Mouse (Mus musculus): ENCODE results near the gene Ctdsp2. TPM values are rescaled to one million over a fixed set of nuclear protein-coding genes. Genes with fewer than 3 reads are reported as not detected.

The Ctdsp2 gene
- polyA plus RNA-seq, 1 experiment from 2014 or later: 26.0 TPM

- Histone ChIP-seq H3K27ac (replicated peaks) (no peak within 1 kb of the TSS), H3K4me1 (no peaks in the 10 kb centered on the region), H3K9ac (replicated peaks) (no peak within 1 kb of the TSS), H3K27me3 (no peaks in the 10 kb centered on the region), H3K9me3 (no peaks in the 10 kb centered on the region), H3K36me3 (peaks cover 33% of the 10 kb centered on the region), H3K4me3 (no peak within 1 kb of the TSS), H3K4me2 (replicated peaks) (no peak within 1 kb of the TSS)
- 92% methylated on average over 5 of the region's 5 CpGs for WGBS
- no peak for ATAC-seq (replicated peaks)
These were observed 22.0 kb downstream of the Ctdsp2 start, which contains the start of gene Avil for GRCm38 (mm10) chr10:127000529-127000928. Avil (plus strand) TSS chr10:127000709.

- Histone ChIP-seq H3K27ac (replicated peaks) (no peak overlapping the region), H3K36me3 (peaks cover 26% of the 10 kb centered on the region), H3K4me2 (replicated peaks) (no peak overlapping the region), H3K4me3 (no peak overlapping the region), H3K4me1 (no peaks in the 10 kb centered on the region), H3K9ac (replicated peaks) (no peak overlapping the region), H3K27me3 (no peaks in the 10 kb centered on the region), H3K9me3 (no peaks in the 10 kb centered on the region)
- ATAC-seq (replicated peaks): no peak
- WGBS: 90% methylated on average over 9 of the region's 9 CpGs
These were observed 22.8 kb downstream of the Ctdsp2 start for GRCm38 (mm10) chr10:127001297-127001696.

GRCm38 (mm10) chr10:127002056-127002455, 23.5 kb downstream of the Ctdsp2 start:
- 61% methylated on average over 1 of the region's 1 CpGs for WGBS
- Histone ChIP-seq H3K9me3 (no peaks in the 10 kb centered on the region), H3K9ac (replicated peaks) (no peak overlapping the region), H3K4me1 (no peaks in the 10 kb centered on the region), H3K27me3 (no peaks in the 10 kb centered on the region), H3K27ac (replicated peaks) (no peak overlapping the region), H3K36me3 (peaks cover 26% of the 10 kb centered on the region), H3K4me3 (no peak overlapping the region), H3K4me2 (replicated peaks) (no peak overlapping the region)
- ATAC-seq (replicated peaks): no peak

GRCm38 (mm10) chr10:127002765-127003164, 24.2 kb downstream of the Ctdsp2 start:
- ATAC-seq (replicated peaks): no peak
- WGBS: 92% methylated on average over 5 of the region's 5 CpGs
- H3K4me3 ChIP-seq: no peak overlapping the region

GRCm38 (mm10) chr10:127003334-127003733, 24.8 kb downstream of the Ctdsp2 start:
- Histone ChIP-seq H3K4me1 (no peaks in the 10 kb centered on the region), H3K27me3 (no peaks in the 10 kb centered on the region), H3K27ac (replicated peaks) (no peak overlapping the region), H3K36me3 (peaks cover 14% of the 10 kb centered on the region), H3K9me3 (no peaks in the 10 kb centered on the region), H3K4me3 (no peak overlapping the region), H3K9ac (replicated peaks) (no peak overlapping the region), H3K4me2 (replicated peaks) (no peak overlapping the region)
- WGBS: 84% methylated on average over 8 of the region's 8 CpGs
- ATAC-seq (replicated peaks): no peak

More at GRCm38 (mm10) chr10:127002765-127003164, 24.2 kb downstream of the Ctdsp2 start:
- Histone ChIP-seq H3K9ac (replicated peaks) (no peak overlapping the region), H3K36me3 (peaks cover 19% of the 10 kb centered on the region), H3K9me3 (no peaks in the 10 kb centered on the region), H3K4me2 (replicated peaks) (no peak overlapping the region), H3K27me3 (no peaks in the 10 kb centered on the region), H3K4me1 (no peaks in the 10 kb centered on the region), H3K27ac (replicated peaks) (no peak overlapping the region)

- no peak overlapping the region for H3K4me3 ChIP-seq
These were observed 25.3 kb downstream of the Ctdsp2 start for GRCm38 (mm10) chr10:127003806-127004205.

GRCm38 (mm10) chr10:127016488-127016887, 38.0 kb downstream of the Ctdsp2 start:
- H3K9me3 ChIP-seq: no peaks in the 10 kb centered on the region
- no peaks in the 10 kb centered on the region for H3K4me1 ChIP-seq
- H3K27ac ChIP-seq (replicated peaks): no peak overlapping the region
- no peaks in the 10 kb centered on the region for H3K27me3 ChIP-seq
- no peak overlapping the region for H3K9ac ChIP-seq (replicated peaks)
- no peak for ATAC-seq (replicated peaks)
- WGBS: 61% methylated on average over 5 of the region's 5 CpGs
- no peaks in the 10 kb centered on the region for H3K36me3 ChIP-seq
- no peak overlapping the region for H3K4me3 ChIP-seq
- no peak overlapping the region for H3K4me2 ChIP-seq (replicated peaks)

More at GRCm38 (mm10) chr10:127003806-127004205, 25.3 kb downstream of the Ctdsp2 start:
- Histone ChIP-seq H3K9ac (replicated peaks) (no peak overlapping the region), H3K4me2 (replicated peaks) (no peak overlapping the region), H3K4me1 (no peaks in the 10 kb centered on the region), H3K27me3 (no peaks in the 10 kb centered on the region), H3K9me3 (no peaks in the 10 kb centered on the region), H3K36me3 (peaks cover 9% of the 10 kb centered on the region), H3K27ac (replicated peaks) (no peak overlapping the region)
- no peak for ATAC-seq (replicated peaks)
- WGBS: 71% methylated on average over 7 of the region's 7 CpGs

GRCm38 (mm10) chr10:127017071-127017470, 38.6 kb downstream of the Ctdsp2 start:
- no peaks in the 10 kb centered on the region for H3K9me3 ChIP-seq
- 16% methylated on average over 2 of the region's 2 CpGs for WGBS

GRCm38 (mm10) chr10:127018422-127018821, 39.9 kb downstream of the Ctdsp2 start:
- Histone ChIP-seq H3K27ac (replicated peaks) (no peak overlapping the region), H3K4me1 (no peaks in the 10 kb centered on the region), H3K9ac (replicated peaks) (no peak overlapping the region), H3K4me3 (no peak overlapping the region), H3K9me3 (no peaks in the 10 kb centered on the region), H3K27me3 (no peaks in the 10 kb centered on the region), H3K4me2 (replicated peaks) (no peak overlapping the region), H3K36me3 (peaks cover 13% of the 10 kb centered on the region)
- ATAC-seq (replicated peaks): no peak
- 71% methylated on average over 16 of the region's 16 CpGs for WGBS

More at GRCm38 (mm10) chr10:127017071-127017470, 38.6 kb downstream of the Ctdsp2 start:
- Histone ChIP-seq H3K4me3 (no peak overlapping the region), H3K27me3 (no peaks in the 10 kb centered on the region), H3K36me3 (0 out of 2 replicates have a peak, but pooled peaks cover 4% of the 10 kb centered on the region), H3K9ac (replicated peaks) (no peak overlapping the region), H3K4me1 (no peaks in the 10 kb centered on the region), H3K4me2 (replicated peaks) (no peak overlapping the region), H3K27ac (replicated peaks) (no peak overlapping the region)
- no peak for ATAC-seq (replicated peaks)

GRCm38 (mm10) chr10:127030336-127031296, 52.1 kb downstream of the Ctdsp2 start, which contains the start of gene Tsfm:
Tsfm (minus strand) TSS chr10:127030840.
- H3K4me2 ChIP-seq (replicated peaks): peak within 1 kb of the TSS; percentile 91
- H3K9me3 ChIP-seq: no peaks in the 10 kb centered on the region
- ATAC-seq (replicated peaks): peak; percentile 87
- H3K27me3 ChIP-seq: no peaks in the 10 kb centered on the region
- peak within 1 kb of the TSS; percentile 90 for H3K9ac ChIP-seq (replicated peaks)
- peak within 1 kb of the TSS; percentile 89 for H3K4me3 ChIP-seq
- peaks cover 27% of the 10 kb centered on the region for H3K36me3 ChIP-seq
- peaks cover 14% of the 10 kb centered on the region for H3K4me1 ChIP-seq
- WGBS: 6% methylated on average over 56 of the region's 56 CpGs
- peak within 1 kb of the TSS; percentile 73 for H3K27ac ChIP-seq (replicated peaks)

- 87% methylated on average over 8 of the region's 8 CpGs for WGBS
- Histone ChIP-seq H3K9ac (replicated peaks) (no peak overlapping the region), H3K27ac (replicated peaks) (no peak overlapping the region), H3K9me3 (no peaks in the 10 kb centered on the region), H3K36me3 (peaks cover 5% of the 10 kb centered on the region), H3K4me2 (replicated peaks) (no peak overlapping the region), H3K27me3 (no peaks in the 10 kb centered on the region), H3K4me1 (peaks cover 14% of the 10 kb centered on the region), H3K4me3 (no peak overlapping the region)
- no peak for ATAC-seq (replicated peaks)
These were observed 54.8 kb downstream of the Ctdsp2 start for GRCm38 (mm10) chr10:127033301-127033741.

- Histone ChIP-seq H3K9me3 (no peaks in the 10 kb centered on the region), H3K4me2 (replicated peaks) (no peak overlapping the region), H3K4me1 (peaks cover 7% of the 10 kb centered on the region), H3K4me3 (no peak overlapping the region), H3K36me3 (no peaks in the 10 kb centered on the region), H3K27me3 (no peaks in the 10 kb centered on the region; the same call in 1 of the 2 replicates), H3K9ac (replicated peaks) (no peak overlapping the region), H3K27ac (replicated peaks) (no peak overlapping the region)
- no peak for ATAC-seq (replicated peaks)
- 83% methylated on average over 12 of the region's 12 CpGs for WGBS
These were observed 57.8 kb downstream of the Ctdsp2 start for GRCm38 (mm10) chr10:127036273-127036672.

Measured in forebrain, embryonic 15.5 days (tissue).